Mouse (Mus musculus) hindbrain, embryonic 11.5 days (tissue): ENCODE data around the gene Sco2. TPM values are rescaled to one million over a fixed set of nuclear protein-coding genes. Genes with fewer than 3 reads are reported as not detected.

Source experiments
- ATAC-seq: fragments of 200-750 bp; cut with Nextera tagmentation; 2 replicates; pipeline ENCODE4 v1.8.0; 2017; ENCODE audit warnings: mild to moderate bottlenecking, moderate TSS enrichment, moderate library complexity; ENCODE audit not compliant: low FRiP score
- DNase-seq: peaks from one replicate; pipeline ENCODE4 v3.0.0-alpha.2; 2015; ENCODE audit warnings: low spot score
- H3K27ac ChIP-seq: fragments of 300-500 bp; sonication (generic); 2 replicates; pipeline ENCODE4 v1.5.1; 2014; ENCODE audit warnings: mild to moderate bottlenecking, low read depth, low read length
- H3K27me3 ChIP-seq: fragments of 300-500 bp; sonication (generic); 2 replicates; pipeline ENCODE4 v1.6.1; 2014; ENCODE audit warnings: mild to moderate bottlenecking, low read length, moderate library complexity, mixed read lengths; ENCODE audit not compliant: control insufficient read depth, insufficient read depth
- H3K36me3 ChIP-seq: fragments of 300-500 bp; sonication (generic); 2 replicates; pipeline ENCODE4 v1.6.1; 2014; ENCODE audit warnings: mild to moderate bottlenecking, low read length, moderate library complexity, mixed read lengths; ENCODE audit not compliant: control insufficient read depth, insufficient read depth
- H3K4me1 ChIP-seq: fragments of 300-500 bp; sonication (generic); replicated peaks from 2 replicates; pipeline ENCODE4 v1.6.1; 2014; ENCODE audit warnings: low read length, mixed read lengths; ENCODE audit not compliant: control insufficient read depth, insufficient read depth
- H3K4me2 ChIP-seq: fragments of 300-500 bp; sonication (generic); replicated peaks from 2 replicates; pipeline ENCODE4 v1.6.1; 2014; ENCODE audit warnings: mild to moderate bottlenecking, low read depth, low read length
- H3K4me3 ChIP-seq: fragments of 300-500 bp; sonication (generic); 2 replicates; pipeline ENCODE4 v1.5.1; 2014; ENCODE audit warnings: low read depth, low read length
- H3K9ac ChIP-seq: fragments of 300-500 bp; sonication (generic); 2 replicates; pipeline ENCODE4 v1.6.1; 2014; ENCODE audit warnings: low read depth, low read length
- H3K9me3 ChIP-seq: fragments of 300-500 bp; sonication (generic); 2 replicates; pipeline ENCODE4 v1.6.1; 2016; ENCODE audit warnings: low read length; ENCODE audit not compliant: control insufficient read depth
- WGBS: fragments of 180-500 bp; shearing (Covaris S2); extraction: QIAGEN DNeasy Blood & Tissue Kit; methylation state at CpG from one replicate; pipeline ENCODE4 v1.1.7; 2014; 5-methylcytosine and 5-hydroxymethylcytosine counted together
- polyA plus RNA-seq: library from polyadenylated mRNA; unstranded; fragments of >200 nt; fragmentation: Nextera tagmentation; extraction: Ambion mirVana; gene quantifications from 2 replicates; pipeline ENCODE4 v1.2.1, GENCODE M21; 2014

Sco2 gene
- polyA plus RNA-seq, 1 experiment from 2014 or later = 7.4 TPM

- no peak overlapping the region for H3K9ac ChIP-seq
- no peaks in the 10 kb centered on the region for H3K27me3 ChIP-seq
- no peak overlapping the region for H3K4me2 ChIP-seq
- ATAC-seq = no peak
- DNase-seq = no peak
- 92% methylated on average over 15 of the region's 15 CpGs for WGBS
- peaks cover 5% of the 10 kb centered on the region; the same call in 1 of the 2 replicates for H3K4me1 ChIP-seq
- peaks cover 18% of the 10 kb centered on the region for H3K36me3 ChIP-seq
- H3K9me3 ChIP-seq = no peaks in the 10 kb centered on the region
- no peak overlapping the region for H3K4me3 ChIP-seq
- H3K27ac ChIP-seq = no peak overlapping the region
These were observed 22.3 kb downstream of the Sco2 start for GRCm38 (mm10) chr15:89351302-89351701.

- Histone ChIP-seq H3K27me3 (no peaks in the 10 kb centered on the region), H3K27ac (no peak overlapping the region), H3K9me3 (no peaks in the 10 kb centered on the region), H3K36me3 (peaks cover 18% of the 10 kb centered on the region), H3K9ac (no peak overlapping the region), H3K4me2 (no peak overlapping the region), H3K4me1 (peaks cover 5% of the 10 kb centered on the region; the same call in 1 of the 2 replicates), H3K4me3 (no peak overlapping the region)
- DNase-seq (no peak), ATAC-seq (no peak)
- WGBS = 88% methylated on average over 5 of the region's 5 CpGs
These were observed 23.2 kb downstream of the Sco2 start for GRCm38 (mm10) chr15:89350447-89350846.

DNA sequence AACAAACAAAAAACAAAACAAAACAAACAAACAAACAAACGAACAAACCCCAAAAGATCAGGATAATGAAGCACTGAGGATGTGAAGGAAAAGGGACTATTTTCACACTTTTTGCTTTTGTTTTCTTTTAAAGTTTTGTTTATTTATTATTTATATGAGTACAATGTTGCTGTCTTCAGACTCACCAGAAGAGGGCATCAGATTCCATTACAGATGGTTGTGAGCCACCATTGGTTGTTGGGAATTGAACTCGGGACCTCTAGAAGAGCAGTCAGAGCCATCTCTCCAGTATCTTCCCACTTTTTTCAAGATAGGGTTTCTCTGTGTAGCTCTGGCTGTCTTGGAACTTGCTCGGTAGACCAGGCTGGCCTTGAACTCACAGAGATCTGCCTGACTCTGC, 30.3 kb downstream of the Sco2 start:
- H3K27ac ChIP-seq = no peak overlapping the region
- no peak overlapping the region for H3K4me3 ChIP-seq
- no peaks in the 10 kb centered on the region for H3K9me3 ChIP-seq
- no peaks in the 10 kb centered on the region for H3K27me3 ChIP-seq
- H3K4me1 ChIP-seq = no peaks in the 10 kb centered on the region
- DNase-seq (no peak), ATAC-seq (no peak)
- no peak overlapping the region for H3K4me2 ChIP-seq
- H3K36me3 ChIP-seq = no peaks in the 10 kb centered on the region
- WGBS = 81% methylated on average over 3 of the region's 3 CpGs
- no peak overlapping the region for H3K9ac ChIP-seq

DNA sequence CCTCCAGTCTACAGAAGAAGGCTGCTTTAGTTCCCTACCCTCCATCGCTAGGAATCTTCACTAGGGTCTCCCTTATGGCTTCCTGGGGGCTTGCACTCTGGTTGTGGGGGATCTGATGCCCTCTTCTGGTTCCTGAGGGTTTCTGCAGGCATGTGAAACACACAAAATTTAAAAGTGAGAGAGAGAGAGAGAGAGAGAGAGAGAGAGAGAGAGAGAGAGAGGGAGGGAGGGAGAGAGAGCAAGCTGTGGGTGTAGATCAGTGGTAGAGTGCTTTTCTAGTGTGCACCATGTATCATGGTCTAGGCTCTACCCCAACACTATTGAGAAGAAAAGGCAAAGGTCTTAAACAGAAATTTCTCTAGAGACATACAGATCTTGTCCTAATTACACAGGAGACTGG, 32.0 kb downstream of the Sco2 start:
- DNase-seq (no peak), ATAC-seq (no peak)
- no peak overlapping the region for H3K27ac ChIP-seq
- no peak overlapping the region for H3K4me3 ChIP-seq
- no peaks in the 10 kb centered on the region for H3K27me3 ChIP-seq
- H3K9me3 ChIP-seq = no peaks in the 10 kb centered on the region
- H3K9ac ChIP-seq = no peak overlapping the region
- 63% methylated on average over 1 of the region's 1 CpGs for WGBS
- no peaks in the 10 kb centered on the region for H3K4me1 ChIP-seq
- no peak overlapping the region for H3K4me2 ChIP-seq
- no peaks in the 10 kb centered on the region for H3K36me3 ChIP-seq

DNA sequence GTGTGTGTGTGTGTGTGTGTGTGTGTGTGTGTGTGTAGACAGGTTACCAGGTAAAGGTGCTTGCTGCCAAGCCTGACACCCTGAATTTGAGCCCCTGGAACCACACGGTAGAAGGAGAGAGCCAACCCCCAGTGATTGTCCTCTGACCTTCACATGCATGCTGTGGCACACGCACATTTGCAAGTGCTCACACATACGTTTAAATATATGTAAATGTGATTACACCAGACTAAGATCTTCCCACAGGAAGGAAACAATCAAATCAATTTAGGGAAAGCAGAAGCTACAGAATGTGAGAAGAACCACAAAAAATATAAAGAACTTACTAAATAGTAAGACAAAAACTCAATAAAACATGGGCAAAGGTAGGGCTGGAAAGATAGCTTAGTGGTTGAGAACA, 33.5 kb downstream of the Sco2 start:
- 85% methylated on average over 3 of the region's 3 CpGs for WGBS
- DNase-seq = no peak

DNA sequence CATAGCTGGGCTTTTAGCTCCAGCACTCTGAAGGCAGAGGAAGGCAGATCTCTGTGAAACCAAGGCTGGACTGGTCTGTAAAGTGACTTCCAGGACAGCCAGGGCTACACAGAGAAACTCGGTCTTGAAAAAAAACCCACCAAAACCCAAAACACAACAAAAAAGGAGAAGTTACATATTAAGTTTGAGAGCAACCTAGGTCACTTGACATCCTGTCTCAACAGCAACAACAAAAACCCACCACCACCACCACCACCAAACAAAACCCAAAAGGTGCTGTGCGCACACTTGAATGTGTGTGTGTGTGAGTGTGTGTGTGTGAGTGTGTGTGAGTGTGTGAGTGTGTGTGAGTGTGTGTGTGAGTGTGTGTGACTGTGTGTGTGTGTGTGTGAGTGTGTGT, 34.0 kb downstream of the Sco2 start:
- H3K4me2 ChIP-seq = no peak overlapping the region
- H3K4me1 ChIP-seq = no peaks in the 10 kb centered on the region
- no peaks in the 10 kb centered on the region for H3K36me3 ChIP-seq
- no peaks in the 10 kb centered on the region for H3K27me3 ChIP-seq
- no peak overlapping the region for H3K27ac ChIP-seq
- ATAC-seq (no peak), DNase-seq (no peak)
- no peak overlapping the region for H3K4me3 ChIP-seq
- no peak overlapping the region for H3K9ac ChIP-seq
- 93% methylated on average over 2 of the region's 2 CpGs for WGBS
- no peaks in the 10 kb centered on the region for H3K9me3 ChIP-seq

More for the DNA sequence above, 33.5 kb downstream of the Sco2 start:
- Histone ChIP-seq H3K4me2 (no peak overlapping the region), H3K27me3 (no peaks in the 10 kb centered on the region), H3K36me3 (no peaks in the 10 kb centered on the region), H3K4me1 (no peaks in the 10 kb centered on the region), H3K4me3 (no peak overlapping the region), H3K9ac (no peak overlapping the region), H3K9me3 (no peaks in the 10 kb centered on the region), H3K27ac (no peak overlapping the region)
- no peak for ATAC-seq

DNA sequence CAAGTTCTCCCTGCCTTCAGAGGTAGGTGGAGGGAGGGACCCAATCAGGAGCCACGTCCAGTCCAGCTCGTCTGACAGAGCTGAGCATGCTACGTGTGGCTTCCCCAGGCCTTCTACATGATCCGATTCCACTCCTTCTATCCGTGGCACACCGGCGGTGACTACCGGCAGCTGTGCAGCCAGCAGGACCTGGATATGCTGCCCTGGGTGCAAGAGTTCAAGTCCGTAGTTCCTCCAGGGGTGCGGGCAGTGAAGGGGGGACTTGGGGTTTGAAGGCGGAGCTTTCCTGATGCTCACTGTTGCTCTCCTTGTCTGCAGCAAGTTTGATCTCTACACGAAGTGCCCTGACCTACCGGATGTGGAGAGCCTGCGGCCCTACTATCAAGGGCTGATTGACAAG, 37.2 kb downstream of the Sco2 start:
- Histone ChIP-seq H3K9me3 (no peaks in the 10 kb centered on the region), H3K36me3 (no peaks in the 10 kb centered on the region), H3K9ac (no peak overlapping the region), H3K4me2 (no peak overlapping the region), H3K27ac (no peak overlapping the region), H3K4me3 (no peak overlapping the region), H3K4me1 (no peaks in the 10 kb centered on the region), H3K27me3 (no peaks in the 10 kb centered on the region)
- WGBS = 92% methylated on average over 14 of the region's 14 CpGs
- DNase-seq (no peak), ATAC-seq (no peak)

DNA sequence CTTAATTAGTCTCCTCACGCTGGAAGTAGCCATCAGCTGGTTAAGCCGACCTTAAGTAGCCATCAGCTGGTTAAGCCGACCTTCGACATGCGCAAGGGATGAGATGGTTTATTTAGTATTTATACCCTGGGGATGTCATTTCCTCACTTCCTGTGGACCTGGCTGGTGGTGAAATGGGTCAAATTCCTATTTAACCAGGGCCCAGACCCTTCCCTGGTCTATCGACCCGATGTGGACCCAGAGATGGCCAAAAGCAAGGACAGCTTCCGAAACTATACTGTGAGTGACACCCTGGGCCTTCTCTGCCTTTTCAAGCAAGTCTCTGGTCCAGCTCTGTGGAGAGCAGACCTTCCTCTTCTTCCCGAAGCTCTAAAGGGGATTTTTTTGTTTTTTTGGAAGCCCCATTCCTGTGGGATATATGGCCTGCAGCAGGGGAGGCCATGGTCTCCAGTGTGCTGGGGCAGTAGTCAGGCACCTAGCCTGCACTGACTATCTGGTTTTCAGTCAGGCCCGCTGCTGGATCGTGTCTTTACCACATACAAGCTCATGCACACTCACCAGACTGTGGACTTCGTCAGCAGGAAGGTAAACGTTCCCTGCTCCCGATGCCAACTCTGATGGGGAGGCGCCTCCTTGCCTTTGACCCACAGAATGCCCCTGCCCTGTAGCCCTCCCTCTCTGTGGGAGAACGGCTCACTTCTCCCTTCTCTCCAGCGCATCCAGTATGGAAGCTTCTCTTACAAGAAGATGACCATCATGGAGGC, 38.7 kb downstream of the Sco2 start:
- no peak for DNase-seq
- H3K9ac ChIP-seq = no peak overlapping the region
- no peaks in the 10 kb centered on the region for H3K4me1 ChIP-seq
- no peaks in the 10 kb centered on the region for H3K27me3 ChIP-seq
- H3K9me3 ChIP-seq = no peaks in the 10 kb centered on the region
- no peaks in the 10 kb centered on the region for H3K36me3 ChIP-seq
- 87% methylated on average over 17 of the region's 17 CpGs for WGBS
- no peak overlapping the region for H3K4me3 ChIP-seq
- H3K27ac ChIP-seq = no peak overlapping the region
- ATAC-seq = no peak
- H3K4me2 ChIP-seq = no peak overlapping the region

GRCm38 (mm10) chr15:89334271-89334670, 39.4 kb downstream of the Sco2 start, which contains the start of gene Miox:
TSS of gene Miox (plus strand) at chr15:89334398.
- no peaks in the 10 kb centered on the region for H3K36me3 ChIP-seq
- ATAC-seq (no peak), DNase-seq (no peak)
- no peak within 1 kb of the TSS for H3K9ac ChIP-seq
- H3K27ac ChIP-seq = no peak within 1 kb of the TSS
- no peaks in the 10 kb centered on the region for H3K27me3 ChIP-seq
- no peaks in the 10 kb centered on the region for H3K9me3 ChIP-seq
- no peak within 1 kb of the TSS for H3K4me2 ChIP-seq
- H3K4me3 ChIP-seq = no peak within 1 kb of the TSS
- no peaks in the 10 kb centered on the region for H3K4me1 ChIP-seq
- WGBS = 95% methylated on average over 7 of the region's 7 CpGs
